ENCODE assay signal across 12 mouse cellular contexts in the genomic region with DNA sequence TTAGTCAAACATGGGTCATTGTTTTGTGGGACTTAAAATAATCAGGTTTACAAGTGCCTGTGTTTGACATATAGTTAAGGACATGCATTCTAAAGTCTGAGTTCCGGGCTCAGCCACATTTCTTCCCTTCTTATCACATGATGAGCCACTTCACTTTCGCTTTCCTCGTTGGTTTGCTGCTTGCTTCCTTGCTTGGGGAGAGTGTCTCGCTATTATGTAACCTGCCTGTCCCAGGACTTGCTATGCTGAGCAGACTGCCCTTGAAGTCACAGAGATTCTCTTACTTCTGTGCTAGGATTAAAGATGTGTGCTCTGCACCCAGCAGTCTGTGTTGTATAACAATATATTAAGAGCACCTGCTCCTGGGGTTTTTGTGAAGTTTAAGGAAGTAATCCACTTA.
"Had no signal": no experiment of that assay in that cellular context is flagged by ENCODE, and none has a peak within 500 bp of the region (broad histone marks: within the 10 kb centered on the region; RNA-seq: fewer than 3 reads in every experiment).

No protein-coding gene starts in this region.

- H3K27ac ChIP-seq: kidney, embryonic 15.5 days; limb, embryonic 13.5 days; lung, embryonic 15.5 days; midbrain, embryonic 13.5 days; neural tube, embryonic 15.5 days; stomach, postnatal 0 days had no signal

- ATAC-seq: midbrain, embryonic 13.5 days had no signal

- H3K9me3 ChIP-seq: kidney, embryonic 15.5 days; lung, embryonic 15.5 days; midbrain, embryonic 13.5 days; neural tube, embryonic 15.5 days had no signal

- H3K36me3 ChIP-seq: kidney, embryonic 15.5 days; limb, embryonic 13.5 days; lung, embryonic 15.5 days; midbrain, embryonic 13.5 days; neural tube, embryonic 15.5 days had no signal

- H3K9ac ChIP-seq: kidney, embryonic 15.5 days; limb, embryonic 13.5 days; lung, embryonic 15.5 days; midbrain, embryonic 13.5 days; neural tube, embryonic 15.5 days had no signal

- H3K27me3 ChIP-seq: kidney, embryonic 15.5 days; limb, embryonic 13.5 days; lung, embryonic 15.5 days; midbrain, embryonic 13.5 days; neural tube, embryonic 15.5 days had no signal

- DNase-seq: kidney, adult 18-20 months; kidney, postnatal 14 days; left cerebral cortex, postnatal 4 days; right cerebral cortex, adult 18-20 months; thymus, postnatal 14 days had no signal

- H3K4me1 ChIP-seq: kidney, embryonic 15.5 days; limb, embryonic 13.5 days; lung, embryonic 15.5 days; midbrain, embryonic 13.5 days; neural tube, embryonic 15.5 days had no signal

- H3K4me3 ChIP-seq: kidney, embryonic 15.5 days; limb, embryonic 13.5 days; lung, embryonic 15.5 days; midbrain, embryonic 13.5 days; neural tube, embryonic 15.5 days had no signal

- H3K4me2 ChIP-seq: kidney, embryonic 15.5 days; limb, embryonic 13.5 days; liver, embryonic 11.5 days; lung, embryonic 15.5 days; midbrain, embryonic 13.5 days; neural tube, embryonic 15.5 days had no signal
